Mouse (Mus musculus) C2C12 (cell line): ENCODE data around the gene 1700020N01Rik. TPM values are rescaled to one million over a fixed set of nuclear protein-coding genes. Genes with fewer than 3 reads are reported as not detected.

Experiments used
- H3K27me3 ChIP-seq: one replicate; pipeline ENCODE4 v1.6.1; 2011; ENCODE audit not compliant: control insufficient read depth, insufficient read depth, insufficient read length
- H3K36me3 ChIP-seq: one replicate; pipeline ENCODE4 v1.6.1; 2011; ENCODE audit not compliant: control insufficient read depth, insufficient read depth
- H3K4me3 ChIP-seq: one replicate; pipeline ENCODE4 v1.5.1; 2011; ENCODE audit warnings: mild to moderate bottlenecking, control low read depth; ENCODE audit not compliant: poor library complexity, insufficient read depth, severe bottlenecking
- H3K79me2 ChIP-seq: one replicate; pipeline ENCODE4 v1.6.1; 2011; ENCODE audit not compliant: control insufficient read depth, insufficient read depth
- H3K79me3 ChIP-seq: one replicate; pipeline ENCODE4 v1.6.1; 2011; ENCODE audit warnings: low read depth, control low read depth
- H3ac ChIP-seq: one replicate; pipeline ENCODE3; 2011; ENCODE audit warnings: low read depth; ENCODE audit not compliant: control insufficient read depth, insufficient read length
- CEBPB ChIP-seq: IDR thresholded peaks from one replicate; pipeline ENCODE4 v1.6.1; 2011; ENCODE audit warnings: low read depth, mild to moderate bottlenecking, control low read depth, moderate library complexity
- CTCF ChIP-seq: IDR thresholded peaks from one replicate; pipeline ENCODE4 v1.5.1; 2011; ENCODE audit not compliant: control insufficient read depth, insufficient read depth, insufficient read length
- FOSL1 ChIP-seq: IDR thresholded peaks from one replicate; pipeline ENCODE4 v1.8.0; 2011; ENCODE audit warnings: mild to moderate bottlenecking, low read length; ENCODE audit not compliant: poor library complexity, insufficient read depth, severe bottlenecking
- MAX ChIP-seq: IDR thresholded peaks from one replicate; pipeline ENCODE4 v1.6.1; 2011; ENCODE audit warnings: mild to moderate bottlenecking, control low read depth
- MYOD1 ChIP-seq: IDR thresholded peaks from one replicate; pipeline ENCODE4 v1.6.1; 2011; ENCODE audit warnings: low read depth; ENCODE audit not compliant: control insufficient read depth, insufficient read length
- MYOG ChIP-seq: IDR thresholded peaks from one replicate; pipeline ENCODE4 v1.6.1; 2011; ENCODE audit not compliant: control insufficient read depth, insufficient read length; ENCODE audit errors: extremely low read depth
- USF1 ChIP-seq: IDR thresholded peaks from one replicate; pipeline ENCODE4 v1.6.1; 2011; ENCODE audit warnings: low read depth, mild to moderate bottlenecking, control low read depth, moderate library complexity
- polyA plus RNA-seq: library from polyadenylated mRNA; unstranded; fragments of >200 nt; fragmentation: generic; extraction: Trizol; gene quantifications from one replicate; pipeline ENCODE4 v1.2.1, GENCODE M21; 2012; ENCODE audit warnings: missing spikeins

Gene 1700020N01Rik
- polyA plus RNA-seq, 1 experiment, result not detected

GRCm38 (mm10) chr10:21581546-21581945, 11.4 kb upstream of the 1700020N01Rik start:
- H3K4me3 ChIP-seq, result no peak overlapping the region
- H3ac ChIP-seq, result no peak overlapping the region
- no peaks in the 10 kb centered on the region for H3K36me3 ChIP-seq
- TF ChIP-seq USF1 (no peak), MYOG (no peak), CTCF (no peak), CEBPB (no peak), FOSL1 (no peak), MAX (no peak), MYOD1 (no peak)
- H3K79me3 ChIP-seq, result no peaks in the 10 kb centered on the region
- no peaks in the 10 kb centered on the region for H3K27me3 ChIP-seq
- no peaks in the 10 kb centered on the region for H3K79me2 ChIP-seq

GRCm38 (mm10) chr10:21587041-21587440, 5.9 kb upstream of the 1700020N01Rik start:
- Histone ChIP-seq H3K79me3 (no peaks in the 10 kb centered on the region), H3K36me3 (no peaks in the 10 kb centered on the region), H3K79me2 (no peaks in the 10 kb centered on the region), H3ac (no peak overlapping the region), H3K27me3 (no peaks in the 10 kb centered on the region), H3K4me3 (no peak overlapping the region)
- no peak for TF ChIP-seq MYOG
- no peak for TF ChIP-seq CEBPB
- TF ChIP-seq USF1, result no peak
- no peak for TF ChIP-seq FOSL1
- TF ChIP-seq MAX, result no peak
- no peak for TF ChIP-seq CTCF
- no peak for TF ChIP-seq MYOD1

- Histone ChIP-seq H3K79me2 (no peaks in the 10 kb centered on the region), H3K79me3 (no peaks in the 10 kb centered on the region), H3K27me3 (no peaks in the 10 kb centered on the region), H3K36me3 (no peaks in the 10 kb centered on the region), H3ac (no peak overlapping the region), H3K4me3 (no peak overlapping the region)
- no peak for TF ChIP-seq USF1
- TF ChIP-seq CEBPB, result no peak
- no peak for TF ChIP-seq CTCF
- TF ChIP-seq FOSL1, result no peak
- no peak for TF ChIP-seq MAX
- TF ChIP-seq MYOD1, result no peak
- no peak for TF ChIP-seq MYOG
Measured at GRCm38 (mm10) chr10:21588007-21588852, 4.7 kb upstream of the 1700020N01Rik start.

GRCm38 (mm10) chr10:21600931-21601330, 8.0 kb downstream of the 1700020N01Rik start:
- Histone ChIP-seq H3ac (no peak overlapping the region), H3K79me3 (no peaks in the 10 kb centered on the region), H3K4me3 (no peak overlapping the region), H3K79me2 (no peaks in the 10 kb centered on the region), H3K36me3 (no peaks in the 10 kb centered on the region), H3K27me3 (no peaks in the 10 kb centered on the region)
- TF ChIP-seq CTCF (peak; percentile 43), CEBPB (no peak)

GRCm38 (mm10) chr10:21604476-21604875, 11.5 kb downstream of the 1700020N01Rik start:
- Histone ChIP-seq H3K4me3 (no peak overlapping the region), H3K79me3 (no peaks in the 10 kb centered on the region), H3K36me3 (no peaks in the 10 kb centered on the region), H3K27me3 (no peaks in the 10 kb centered on the region), H3ac (no peak overlapping the region), H3K79me2 (no peaks in the 10 kb centered on the region)
- TF ChIP-seq MYOG (no peak), MYOD1 (no peak), FOSL1 (no peak), MAX (no peak)

- no peaks in the 10 kb centered on the region for H3K79me3 ChIP-seq
- no peaks in the 10 kb centered on the region for H3K27me3 ChIP-seq
- H3K36me3 ChIP-seq, result no peaks in the 10 kb centered on the region
- H3K4me3 ChIP-seq, result no peak overlapping the region
- no peak overlapping the region for H3ac ChIP-seq
- no peak for TF ChIP-seq USF1
- no peak for TF ChIP-seq MAX
- TF ChIP-seq FOSL1, result no peak
- TF ChIP-seq CTCF, result no peak
- no peaks in the 10 kb centered on the region for H3K79me2 ChIP-seq
Measured at GRCm38 (mm10) chr10:21605011-21605571, 12.1 kb downstream of the 1700020N01Rik start.
